Comparison of ENCODE assay signal across 7 mouse cellular contexts in genomic region chr5:124729662-124730206, GRCm38 (mm10). TPM values are rescaled to one million over a fixed set of nuclear protein-coding genes. Genes with fewer than 3 reads are reported as not detected.
A peak's percentile ranks its signal among the peaks of the same experiment; 100 is the strongest.
DNase-seq lines count a peak whose midpoint lies in the region; ATAC-seq and TF ChIP-seq lines count a peak whose summit lies in the region.

No protein-coding gene starts in this region.

- peaks cover 10% of the 10 kb centered on the region for H3K4me1 ChIP-seq in testis, adult 2 months (ENCODE audit: control insufficient read depth, insufficient read depth, low read length)
- no peaks in the 10 kb centered on the region for H3K4me1 ChIP-seq in forebrain, postnatal 0 days (ENCODE audit: insufficient read depth)
- peaks cover 4% of the 10 kb centered on the region; the same call in 1 of the 2 replicates for H3K4me1 ChIP-seq in limb, embryonic 14.5 days (ENCODE audit: control insufficient read depth, insufficient read depth, low read length)
- H3K4me1 ChIP-seq in stomach, embryonic 14.5 days (ENCODE audit: control insufficient read depth, insufficient read depth, low read length) = no peaks in the 10 kb centered on the region

- no peak for ATAC-seq in forebrain, postnatal 0 days
- no peak for ATAC-seq in limb, embryonic 14.5 days (ENCODE audit: low FRiP score, low read depth)
- ATAC-seq in stomach, embryonic 14.5 days (ENCODE audit: insufficient number of reproducible peaks, insufficient read depth, low FRiP score, low read depth) = no peak

- no peaks in the 10 kb centered on the region for H3K27me3 ChIP-seq in testis, adult 2 months (ENCODE audit: control insufficient read depth, insufficient read depth, low read length)
- no peaks in the 10 kb centered on the region for H3K27me3 ChIP-seq in forebrain, postnatal 0 days (ENCODE audit: insufficient read depth, low read length)
- no peaks in the 10 kb centered on the region for H3K27me3 ChIP-seq in limb, embryonic 14.5 days (ENCODE audit: control insufficient read depth, insufficient read depth, low read length)
- no peaks in the 10 kb centered on the region for H3K27me3 ChIP-seq in stomach, embryonic 14.5 days (ENCODE audit: control insufficient read depth, insufficient read depth, low read length)

- H3K9ac ChIP-seq in forebrain, postnatal 0 days = no peak overlapping the region
- no peak overlapping the region for H3K9ac ChIP-seq in limb, embryonic 14.5 days (ENCODE audit: low read depth, low read length, severe bottlenecking)
- H3K9ac ChIP-seq in stomach, embryonic 14.5 days (replicated peaks; ENCODE audit: low read depth, low read length) = no peak overlapping the region

- H3K4me3 ChIP-seq in testis, adult 2 months (ENCODE audit: control insufficient read depth, low read depth, low read length) = peak overlapping the region; percentile 63
- H3K4me3 ChIP-seq in forebrain, postnatal 0 days (ENCODE audit: low read depth, low read length) = peak overlapping the region; percentile 19; the same call in 1 of the 2 replicates
- peak overlapping the region; percentile 23; the same call in 1 of the 2 replicates for H3K4me3 ChIP-seq in limb, embryonic 14.5 days (replicated peaks; ENCODE audit: low read length)
- peak overlapping the region; percentile 18 for H3K4me3 ChIP-seq in stomach, embryonic 14.5 days (ENCODE audit: low read depth, low read length)

- no peak for DNase-seq in testis, postnatal 14 days (ENCODE audit: low spot score)
- DNase-seq in forebrain, postnatal 0 days = no peak
- DNase-seq in limb, embryonic 14.5 days (ENCODE audit: low spot score) = no peak
- DNase-seq in frontal cortex, adult 2 months (ENCODE audit: extremely low spot score in 1 of 2, low spot score in 1 of 2) = no peak
- DNase-seq in thymus, adult 18-20 months = no peak

- no peaks in the 10 kb centered on the region for H3K36me3 ChIP-seq in testis, adult 2 months (ENCODE audit: control insufficient read depth, insufficient read depth, low read length)
- no peaks in the 10 kb centered on the region for H3K36me3 ChIP-seq in forebrain, postnatal 0 days (ENCODE audit: insufficient read depth)
- H3K36me3 ChIP-seq in limb, embryonic 14.5 days (ENCODE audit: control insufficient read depth, insufficient read depth, low read length) = no peaks in the 10 kb centered on the region
- H3K36me3 ChIP-seq in stomach, embryonic 14.5 days (ENCODE audit: control insufficient read depth, insufficient read depth, low read length) = no peaks in the 10 kb centered on the region

- no peak for TF ChIP-seq POLR2A in testis, adult 2 months (IDR thresholded peaks at IDR 0.05; ENCODE audit: control insufficient read depth, low read depth, low read length)
- no peak for TF ChIP-seq POLR2A in limb, embryonic 14.5 days (IDR thresholded peaks at IDR 0.05; ENCODE audit: borderline replicate concordance, extremely low read depth, insufficient read depth, insufficient read length)

- peak overlapping the region; percentile 26 for H3K4me2 ChIP-seq in forebrain, postnatal 0 days (ENCODE audit: low read depth)
- H3K4me2 ChIP-seq in limb, embryonic 14.5 days (replicated peaks; ENCODE audit: low read depth, low read length, severe bottlenecking) = peak overlapping the region; percentile 48
- peak overlapping the region; percentile 48 for H3K4me2 ChIP-seq in stomach, embryonic 14.5 days (replicated peaks; ENCODE audit: low read depth, low read length)

- H3K27ac ChIP-seq in testis, adult 2 months (ENCODE audit: control insufficient read depth, insufficient read depth, low read depth, low read length) = no peak overlapping the region
- no peak overlapping the region for H3K27ac ChIP-seq in forebrain, postnatal 0 days (ENCODE audit: low read depth, low read length)
- no peak overlapping the region for H3K27ac ChIP-seq in limb, embryonic 14.5 days (replicated peaks; ENCODE audit: low read depth, low read length)
- H3K27ac ChIP-seq in stomach, embryonic 14.5 days (ENCODE audit: low read length) = no peak overlapping the region

- TF ChIP-seq CTCF in testis, adult 2 months (IDR thresholded peaks at IDR 0.05; ENCODE audit: control insufficient read depth, insufficient read depth, insufficient replicate concordance, low read depth, low read length) = no peak
- TF ChIP-seq CTCF in forebrain, postnatal 0 days (IDR thresholded peaks at IDR 0.05; ENCODE audit: low read depth) = no peak

- 15% methylated on average over 21 of the region's 21 CpGs for WGBS in forebrain, postnatal 0 days
- whole genome bisulfite sequencing in limb, embryonic 14.5 days = 12% methylated on average over 20 of the region's 21 CpGs
- WGBS in stomach, embryonic 14.5 days = 12% methylated on average over 21 of the region's 21 CpGs

- H3K9me3 ChIP-seq in forebrain, postnatal 0 days (ENCODE audit: low read length) = no peaks in the 10 kb centered on the region
- H3K9me3 ChIP-seq in limb, embryonic 14.5 days (ENCODE audit: control insufficient read depth, low read length) = no peaks in the 10 kb centered on the region
- no peaks in the 10 kb centered on the region for H3K9me3 ChIP-seq in stomach, embryonic 14.5 days (ENCODE audit: control insufficient read depth, low read depth, low read length)

RNA-seq across cellular contexts. Expression of gene Dnah10, which starts 4.8 kb away (rescaled TPM):
- polyA plus RNA-seq in testis, adult 2 months (2012; rRNA removed) = 16.2 and 16.3 TPM in 2 replicates
- total RNA-seq in forebrain, postnatal 0 days (2014; rRNA removed) = 1.0 and 1.2 TPM in 2 replicates
- 0.11 and 0.30 TPM in 2 replicates for polyA plus RNA-seq in forebrain, postnatal 0 days (2015; fragmentation: Nextera tagmentation; extraction: Ambion mirVana)
- 0.20 and 0.38 TPM in 2 replicates for polyA plus RNA-seq in limb, embryonic 14.5 days (2012; rRNA removed)
- polyA plus RNA-seq in limb, embryonic 14.5 days (2014; fragmentation: Nextera tagmentation; extraction: Ambion mirVana) = 0.11 TPM in 1 of 2 replicates, not detected in the other
- 0.03 TPM in 1 of 2 replicates, not detected in the other for polyA plus RNA-seq in stomach, embryonic 14.5 days (2014; fragmentation: Nextera tagmentation; extraction: Ambion mirVana)
- polyA plus RNA-seq in frontal cortex, adult 2 months (2012; rRNA removed) = 0.26 and 0.38 TPM in 2 replicates

Comparison
In these comparisons a context has a peak if more than half of its experiments do, and no peak if none do; other contexts are left out.
1. RNA of gene Dnah10, which starts 4.8 kb away (polyA plus RNA-seq): 16.2 to 16.3 TPM in testis, adult 2 months; 0.11 to 0.30 TPM in forebrain, postnatal 0 days, 0.26 to 0.38 TPM in frontal cortex, adult 2 months, 0.11 to 0.38 TPM in limb, embryonic 14.5 days and 0.03 TPM in stomach, embryonic 14.5 days; every median in the first group is over 10 times any median in the second.
2. Peak in every context shown above with its lines, with median percentiles within 50 percentile points of each other: H3K4me3 ChIP-seq and H3K4me2 ChIP-seq.